Mouse (Mus musculus) liver, adult 2 months (tissue): ENCODE data around the gene Pkmyt1.

Experiments
- CTCF ChIP-seq: fragments of 200-500 bp; IDR thresholded peaks from 2 replicates; pipeline ENCODE4 v1.5.1; 2011; ENCODE audit warnings: low read depth, low read length, control low read depth
- POLR2A ChIP-seq: fragments of 200-500 bp; IDR thresholded peaks from 2 replicates; pipeline ENCODE4 v1.6.1; 2011; ENCODE audit warnings: low read length, control low read depth; ENCODE audit not compliant: insufficient read depth; ENCODE audit errors: extremely low read depth

DNA sequence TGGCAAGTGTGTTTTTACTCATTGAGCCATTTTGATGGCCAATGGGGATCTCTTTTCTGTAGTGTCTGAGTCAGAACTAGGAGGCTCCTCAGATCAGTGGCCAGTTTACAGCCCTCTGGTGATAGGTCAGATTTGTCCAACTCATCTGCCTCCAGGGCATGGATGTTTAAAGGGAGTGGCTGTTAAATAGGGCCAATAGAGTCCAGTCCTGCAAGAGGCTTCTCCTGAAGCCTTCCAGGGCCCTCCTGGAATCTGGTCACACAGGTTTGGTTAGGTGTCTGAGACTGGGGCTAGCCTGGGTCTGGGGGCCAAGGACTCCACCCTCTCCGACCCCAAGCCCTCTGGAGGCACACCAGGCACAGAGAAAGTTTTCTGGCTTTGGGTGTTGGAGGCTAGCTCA, 31.6 kb upstream of the Pkmyt1 start:
- TF ChIP-seq CTCF: no peak
- no peak for TF ChIP-seq POLR2A
